Mouse (Mus musculus) kidney, adult 18-20 months (tissue): ENCODE results near the gene Appl2.

Experiments used
- DNase-seq: peaks from one replicate; pipeline ENCODE4 v3.0.0; 2021

Gene Appl2

DNA sequence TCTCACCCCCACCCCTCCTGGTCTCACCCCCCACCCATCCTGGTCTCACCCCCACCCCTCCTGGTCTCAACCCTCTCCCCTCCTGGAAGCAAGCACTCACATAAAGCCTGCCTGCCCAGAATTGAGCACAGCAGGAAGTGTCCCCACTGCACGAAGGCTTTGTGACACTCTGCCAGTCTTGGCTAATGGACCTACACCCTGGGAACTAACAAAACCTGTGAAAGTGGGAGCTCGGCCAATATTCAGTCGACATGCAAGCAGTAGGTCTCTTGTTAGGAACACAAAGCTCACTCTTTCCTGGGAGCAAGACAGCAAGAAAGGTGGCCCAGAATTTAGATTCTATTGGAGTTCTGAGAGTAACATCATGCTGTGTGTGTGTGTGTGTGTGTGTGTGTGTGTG is 17.6 kb downstream of the Appl2 start:
- DNase-seq = no peak

DNA sequence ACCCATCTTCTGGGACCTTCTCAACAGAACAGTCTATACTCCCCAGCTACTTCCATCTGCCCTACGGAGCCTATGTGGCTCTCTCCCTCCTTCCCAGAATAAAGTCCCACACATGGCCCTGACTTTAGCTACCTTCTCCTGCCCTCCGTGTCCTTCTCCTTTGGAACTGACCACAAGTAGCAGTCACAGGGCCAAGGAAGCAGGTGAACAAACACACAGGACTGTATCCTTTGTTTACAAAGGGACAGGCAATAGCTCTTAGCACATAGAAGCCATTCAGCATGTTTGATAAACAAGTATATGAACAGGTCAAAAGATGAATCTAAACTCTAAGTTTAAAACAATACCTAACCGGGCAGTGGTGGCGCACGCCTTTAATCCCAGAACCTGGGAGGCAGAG is 18.7 kb downstream of the Appl2 start:
- DNase-seq = no peak

DNA sequence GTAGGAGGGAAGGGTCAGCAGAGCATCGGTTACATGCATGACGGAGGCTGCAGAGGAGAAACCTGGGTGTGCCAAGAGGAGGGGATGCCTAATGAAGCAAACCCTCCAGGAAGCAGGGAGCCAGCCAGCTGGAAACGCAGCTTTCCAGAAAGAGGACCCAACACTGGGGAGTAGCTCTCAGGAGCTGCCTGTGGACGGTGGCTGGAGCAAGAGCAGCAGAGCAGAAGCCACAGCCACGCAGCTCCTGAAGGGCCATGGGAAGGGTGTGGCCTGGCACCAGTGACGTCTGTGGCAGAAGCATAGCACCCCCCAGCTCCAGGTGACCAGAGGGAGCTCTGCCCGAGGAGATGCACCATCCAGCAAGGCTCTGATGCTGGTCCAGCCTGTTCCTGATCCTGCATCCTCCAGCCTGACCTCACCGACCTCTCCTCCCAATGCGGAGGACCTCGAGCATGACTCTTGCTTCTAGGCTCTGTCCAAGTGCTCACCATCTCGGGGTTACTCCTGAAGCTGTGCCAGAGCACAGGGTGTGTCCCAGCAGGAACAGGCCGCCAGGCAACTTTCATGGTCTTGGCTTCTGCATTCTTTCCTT is 19.3 kb downstream of the Appl2 start:
- DNase-seq = no peak

DNA sequence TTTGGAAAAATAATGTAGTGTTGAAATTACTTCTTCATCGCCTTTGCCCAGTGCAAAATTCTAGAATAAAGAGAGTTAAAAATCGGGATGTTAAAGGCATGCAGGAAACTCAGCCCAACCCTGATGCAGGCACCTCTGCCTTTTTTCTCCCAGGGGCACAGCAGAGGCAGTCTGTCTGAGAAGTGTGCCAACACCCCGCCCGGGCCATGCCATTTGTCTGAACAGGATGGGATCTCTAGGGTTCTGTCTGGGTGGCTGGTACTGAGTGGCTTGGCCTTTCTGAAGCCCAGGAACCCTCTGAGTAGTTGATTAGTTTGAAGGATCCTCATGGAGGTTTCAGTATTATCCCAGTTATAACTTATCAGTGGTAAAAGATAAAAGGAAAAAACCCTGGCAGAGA is 20.3 kb downstream of the Appl2 start:
- DNase-seq = no peak

DNA sequence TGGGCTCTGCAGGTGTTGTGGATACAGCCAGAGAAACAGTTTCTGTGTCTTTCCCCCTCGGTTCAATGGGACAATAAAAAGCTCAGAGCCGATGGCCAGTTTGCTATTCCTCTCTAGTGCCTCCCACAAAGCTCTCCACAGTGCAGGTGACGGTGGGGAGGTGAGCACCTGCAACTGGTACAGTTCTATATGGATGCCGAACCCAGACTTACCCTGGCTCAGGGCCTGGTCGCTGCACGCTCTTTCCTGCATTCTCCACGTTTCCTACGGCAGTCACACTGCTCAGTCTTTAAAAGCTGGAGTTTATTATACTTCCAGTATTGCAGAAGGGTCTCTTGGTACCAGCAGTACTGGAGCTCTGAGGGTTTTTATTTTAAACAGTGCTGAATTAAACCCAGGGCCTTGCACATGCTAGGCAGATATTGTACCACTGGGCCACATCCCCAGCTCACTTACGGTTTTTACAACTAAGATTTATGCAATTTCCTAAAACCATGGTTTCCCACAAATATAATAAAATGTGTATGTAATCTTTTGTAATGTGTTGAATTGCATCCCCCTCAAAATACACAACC is 21.3 kb downstream of the Appl2 start:
- DNase-seq = no peak

DNA sequence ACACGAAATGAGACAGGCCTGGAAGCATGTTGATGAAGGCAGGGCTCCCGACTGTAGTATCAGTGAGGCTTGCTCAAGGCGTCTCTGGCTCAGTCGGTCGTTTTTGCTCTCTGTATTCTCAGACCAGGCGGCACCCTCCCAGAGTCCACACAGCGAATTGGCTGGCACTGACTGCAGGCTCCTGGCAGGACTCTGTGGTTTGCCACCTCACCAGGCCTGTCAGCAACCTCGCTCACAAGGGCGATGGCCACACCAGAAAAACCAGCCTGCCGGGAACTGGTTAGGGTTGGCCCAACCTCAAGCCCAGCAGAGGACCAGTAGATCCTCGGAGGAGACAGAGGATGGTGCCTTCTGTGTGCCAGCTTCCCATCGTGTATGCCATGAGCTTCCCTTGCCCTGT is 23.7 kb downstream of the Appl2 start:
- no peak for DNase-seq

DNA sequence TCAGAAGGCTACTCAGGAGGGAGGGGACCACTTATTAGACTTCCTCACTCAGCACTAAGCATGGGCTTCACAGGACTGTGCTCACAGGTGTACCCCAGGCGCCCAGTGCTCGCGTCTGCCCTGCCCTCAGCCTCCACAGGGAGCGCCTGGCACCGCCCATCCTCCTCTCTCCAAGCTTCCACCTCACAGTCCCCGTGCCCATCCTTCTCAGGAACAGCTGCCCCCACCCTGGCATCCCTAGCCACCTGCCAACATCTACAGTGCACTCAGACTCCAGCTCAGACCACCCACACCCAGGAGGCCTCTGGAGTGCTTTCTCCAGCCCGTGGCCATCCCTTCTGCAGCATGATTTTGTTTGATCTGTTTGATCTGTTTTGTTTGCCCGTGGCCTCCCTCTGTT is 24.5 kb downstream of the Appl2 start:
- DNase-seq = no peak

DNA sequence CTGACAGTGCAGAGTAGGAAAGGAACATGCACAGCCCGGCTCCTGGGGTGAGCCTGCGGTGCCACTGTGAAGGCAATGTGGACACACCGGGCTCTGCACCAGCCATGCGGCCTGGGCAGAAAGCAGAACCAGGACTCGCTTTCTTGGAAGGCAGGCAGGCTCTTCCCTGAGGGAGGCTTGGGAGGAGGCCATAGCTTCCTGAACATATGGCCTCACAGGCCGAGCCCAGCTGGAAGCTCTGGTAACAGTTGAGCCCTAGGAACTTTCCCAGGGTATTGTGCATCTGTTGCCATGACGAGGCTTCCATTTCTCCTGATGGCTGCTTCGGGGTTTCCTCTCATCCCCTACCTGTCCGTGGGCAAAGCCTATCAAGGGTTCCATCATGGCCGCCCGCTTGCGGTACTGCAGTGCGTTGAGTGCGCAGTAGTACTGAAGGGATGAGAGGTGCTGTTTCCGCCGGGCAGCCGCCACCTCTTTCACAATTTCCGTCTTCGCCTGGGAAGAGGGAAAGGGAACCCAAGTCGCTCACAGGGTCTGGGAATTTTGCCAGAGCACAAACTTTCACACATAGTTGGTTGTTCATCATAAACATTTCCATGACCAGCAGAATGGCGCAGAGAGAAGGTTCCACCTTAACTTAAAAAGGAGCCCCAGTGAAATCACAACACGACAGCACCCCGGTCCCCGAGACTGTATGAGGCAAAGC is 28.0 kb downstream of the Appl2 start:
- DNase-seq = no peak

DNA sequence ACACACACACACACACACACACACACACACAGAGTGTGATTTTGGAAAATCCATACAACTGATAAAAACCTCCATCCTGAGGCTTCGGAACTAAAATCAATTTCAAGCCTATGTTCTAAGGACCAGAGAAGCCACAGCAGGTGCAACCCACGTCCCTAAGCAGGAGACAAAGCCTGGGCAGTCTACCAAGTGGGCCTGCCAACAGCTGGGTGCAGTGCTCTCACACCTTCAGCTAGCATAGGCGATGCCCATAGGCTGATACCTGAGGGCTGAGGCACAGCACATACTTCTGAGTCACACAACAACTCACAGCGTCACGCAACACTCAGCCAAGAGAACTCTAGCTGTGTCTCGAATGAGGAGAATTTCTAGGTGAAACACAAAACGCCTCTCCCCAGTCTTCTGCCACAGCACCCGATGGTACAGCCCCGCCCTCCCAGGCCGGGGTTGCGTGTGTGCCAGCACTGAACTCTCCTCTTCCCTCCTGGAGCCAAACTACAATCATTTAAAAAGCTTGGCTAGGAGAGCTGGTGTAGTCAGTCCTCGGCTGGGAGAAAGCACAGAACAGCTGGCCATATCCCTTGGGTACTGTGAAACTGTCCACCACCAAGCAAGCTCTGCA is 29.6 kb downstream of the Appl2 start:
- DNase-seq = no peak

DNA sequence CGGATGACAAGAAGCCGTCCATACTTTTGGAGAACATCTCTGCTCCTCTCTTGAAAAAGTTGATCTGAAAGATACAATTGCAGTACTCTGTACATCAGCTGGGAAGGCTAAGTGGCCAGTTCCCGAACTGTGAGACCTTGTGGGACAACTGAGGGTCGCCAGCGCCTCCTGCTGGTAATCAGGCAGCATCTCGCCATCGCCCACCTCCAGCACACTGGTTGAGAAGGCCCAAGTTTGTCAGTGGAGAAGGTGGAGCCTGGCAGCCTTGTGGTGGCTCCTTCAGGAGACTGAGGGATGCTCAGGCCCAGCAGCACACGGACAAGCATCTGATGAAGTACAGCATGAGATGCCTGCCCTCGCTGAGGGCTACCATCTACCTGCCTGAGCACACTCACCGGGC is 31.2 kb downstream of the Appl2 start:
- peak; percentile 31 for DNase-seq

DNA sequence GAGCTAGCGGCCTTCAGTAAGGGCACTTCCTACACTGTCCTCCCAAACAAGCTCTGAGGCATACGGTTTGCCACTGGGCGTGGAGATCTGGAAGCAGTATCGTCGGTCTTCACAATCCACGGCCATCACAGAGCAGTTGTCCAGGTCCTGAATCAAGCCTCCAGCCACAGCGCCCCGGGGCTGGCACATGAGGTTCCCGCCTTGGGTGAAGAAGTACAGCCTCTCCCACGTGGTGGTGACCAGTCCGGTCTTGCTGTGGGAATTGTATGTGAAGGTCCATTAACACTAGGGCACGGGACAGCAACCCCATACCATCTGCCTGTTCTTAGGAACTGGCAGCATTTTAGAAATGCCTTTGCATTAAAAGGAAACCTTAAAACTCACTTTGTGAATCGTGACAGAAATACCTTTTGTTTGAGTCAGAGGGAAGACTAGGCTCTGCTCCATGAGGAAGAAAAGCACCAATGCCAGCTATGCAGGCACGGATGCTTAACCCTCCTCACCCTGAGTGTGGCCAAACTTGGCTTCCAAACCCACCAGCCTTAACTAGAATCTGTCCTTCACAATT is 35.8 kb downstream of the Appl2 start:
- no peak for DNase-seq

DNA sequence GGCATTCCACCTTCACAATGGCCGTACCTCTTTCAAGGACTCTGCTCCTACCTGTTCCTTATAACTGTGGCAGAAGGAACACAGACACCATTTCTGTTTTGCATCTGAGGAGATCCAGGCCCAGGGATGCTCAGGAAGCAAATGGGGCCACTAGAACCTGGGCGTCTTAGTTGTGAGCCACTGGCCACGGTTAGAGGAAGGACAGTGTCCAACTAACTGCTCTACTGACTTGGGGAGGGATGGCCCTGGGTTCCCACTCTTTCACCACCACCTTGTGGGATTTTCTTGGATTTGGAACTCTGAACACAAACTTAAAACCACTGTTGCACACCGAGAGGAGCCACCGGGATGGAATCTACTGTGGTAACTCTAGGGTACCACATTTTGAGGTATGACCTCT is 36.7 kb downstream of the Appl2 start:
- no peak for DNase-seq

DNA sequence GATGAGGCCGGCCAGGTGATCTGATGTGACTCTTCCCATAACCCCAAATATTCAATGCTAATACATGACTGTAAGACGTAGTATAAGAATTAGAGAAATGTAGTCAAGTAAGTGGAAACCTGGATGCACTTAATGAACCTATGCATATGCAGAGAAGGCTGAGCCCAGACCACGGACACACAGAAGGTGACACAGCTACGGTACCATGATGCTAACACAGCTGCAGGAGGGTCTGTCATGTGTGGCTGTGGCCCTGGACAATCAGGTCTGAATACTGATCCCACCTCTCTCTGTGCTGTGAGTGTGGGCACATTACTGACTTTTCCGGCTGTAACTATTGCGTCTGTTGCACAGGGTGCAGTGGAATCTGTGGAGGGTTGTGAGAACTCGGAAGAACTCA is 38.0 kb downstream of the Appl2 start:
- DNase-seq = no peak

DNA sequence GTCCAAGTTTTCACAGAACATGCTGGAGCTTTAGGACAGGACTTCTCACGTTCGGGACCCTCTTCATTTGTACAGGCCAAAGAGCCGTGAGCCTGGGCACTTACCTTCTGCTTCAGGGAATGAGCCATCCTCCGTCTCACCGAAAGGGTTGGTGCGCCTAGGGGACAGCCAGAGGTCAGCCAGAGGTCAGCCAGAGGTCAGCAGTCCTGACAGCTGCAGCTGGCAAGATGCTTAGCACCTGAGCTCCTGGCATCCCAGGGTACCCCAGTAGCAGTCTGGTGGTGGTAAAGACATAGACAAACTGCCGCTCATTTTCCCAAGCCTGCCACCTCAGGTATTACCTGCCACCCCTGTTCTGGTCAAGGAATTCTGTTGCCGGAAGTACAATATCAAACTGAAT is 39.9 kb downstream of the Appl2 start:
- no peak for DNase-seq

DNA sequence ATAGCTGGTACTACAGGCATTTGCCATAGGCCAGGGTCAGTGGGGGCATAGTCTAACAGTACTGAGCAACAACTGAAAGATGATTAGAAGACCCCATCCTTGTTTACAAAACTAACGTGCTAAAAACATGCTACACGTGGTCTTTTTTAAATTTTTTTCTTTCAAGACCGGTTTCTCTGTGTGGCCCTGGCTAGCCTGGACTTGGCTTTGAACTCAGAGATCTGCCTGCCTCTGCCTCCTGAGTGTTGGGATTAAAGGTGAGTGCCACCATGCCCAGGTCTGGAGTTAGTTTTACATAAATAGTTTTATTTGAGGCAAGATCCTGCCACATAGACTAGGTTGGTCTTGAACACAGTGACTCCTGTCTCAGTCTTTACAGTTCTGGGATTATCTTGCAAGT is 41.4 kb downstream of the Appl2 start:
- no peak for DNase-seq

DNA sequence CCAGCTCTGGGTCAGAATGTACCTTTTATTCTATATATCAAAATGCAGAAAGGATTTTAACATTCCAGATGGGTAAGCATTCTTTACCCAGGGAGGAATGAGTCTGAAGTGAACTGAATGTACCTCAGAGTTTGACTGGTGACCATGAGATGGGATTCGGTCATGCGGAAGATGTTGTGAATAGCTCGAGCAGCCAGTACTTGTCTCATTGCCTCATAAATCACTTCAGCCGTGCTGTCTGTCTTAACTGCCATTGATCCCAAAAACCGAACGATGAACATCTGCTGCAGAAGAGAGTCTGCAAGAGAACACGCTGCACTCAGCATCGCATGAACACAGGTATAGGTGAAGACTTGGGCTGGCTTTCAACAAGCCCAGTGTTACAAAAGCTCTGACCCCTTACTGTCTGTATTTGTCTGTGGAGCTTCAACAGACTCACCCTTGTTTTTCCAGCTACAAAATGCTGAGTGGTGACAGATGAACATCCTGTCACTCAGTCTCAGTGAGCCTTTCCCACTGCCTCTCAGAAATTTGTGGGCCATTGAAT is 42.8 kb downstream of the Appl2 start:
- no peak for DNase-seq

DNA sequence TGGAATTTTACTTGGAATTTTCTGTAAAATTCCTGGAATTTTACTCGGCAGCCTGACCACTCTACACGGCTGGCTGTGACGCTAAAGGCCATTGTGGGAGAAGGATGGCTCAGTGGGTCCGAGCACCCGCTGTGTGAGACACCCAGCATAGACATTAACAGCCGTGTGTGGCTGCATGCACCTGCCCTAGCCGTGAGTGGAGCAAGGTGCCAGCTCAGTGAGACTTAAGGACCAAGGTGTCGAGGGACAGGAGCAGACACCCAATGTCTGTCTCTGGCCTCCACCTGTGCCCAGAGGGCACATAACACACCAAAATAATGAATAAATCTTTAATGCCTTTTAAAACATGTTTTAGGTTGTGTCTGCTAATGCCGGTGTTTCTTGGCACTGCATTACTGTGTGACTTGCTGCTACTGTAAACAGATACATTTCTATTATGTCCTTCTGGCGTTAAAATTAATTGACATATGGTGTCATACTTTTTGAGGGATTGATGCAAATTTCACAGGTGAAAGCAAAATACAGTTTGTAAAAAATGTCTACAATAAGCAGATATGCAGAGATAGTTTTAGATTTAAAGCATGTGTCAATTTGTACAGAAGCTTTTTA is 44.5 kb downstream of the Appl2 start:
- DNase-seq = no peak

DNA sequence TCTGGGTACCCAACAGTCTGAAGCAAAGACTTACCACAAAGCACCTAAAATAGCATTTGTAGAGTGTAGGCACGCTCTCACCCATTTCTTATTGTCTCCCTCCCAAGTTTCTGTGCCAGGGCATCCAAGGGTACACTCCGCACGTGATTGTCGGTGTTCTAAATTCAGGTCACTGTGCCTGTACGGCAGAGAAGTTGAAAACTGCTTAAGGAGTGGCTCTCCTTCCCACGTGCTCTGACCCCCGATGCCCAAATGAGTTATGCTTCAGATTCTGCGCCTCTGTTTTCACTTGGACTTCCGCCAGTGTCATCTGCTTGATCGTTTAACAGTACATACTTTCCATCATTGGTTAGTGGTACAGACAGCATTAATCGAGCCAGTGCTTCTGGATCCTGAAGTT is 47.9 kb downstream of the Appl2 start:
- DNase-seq = no peak

DNA sequence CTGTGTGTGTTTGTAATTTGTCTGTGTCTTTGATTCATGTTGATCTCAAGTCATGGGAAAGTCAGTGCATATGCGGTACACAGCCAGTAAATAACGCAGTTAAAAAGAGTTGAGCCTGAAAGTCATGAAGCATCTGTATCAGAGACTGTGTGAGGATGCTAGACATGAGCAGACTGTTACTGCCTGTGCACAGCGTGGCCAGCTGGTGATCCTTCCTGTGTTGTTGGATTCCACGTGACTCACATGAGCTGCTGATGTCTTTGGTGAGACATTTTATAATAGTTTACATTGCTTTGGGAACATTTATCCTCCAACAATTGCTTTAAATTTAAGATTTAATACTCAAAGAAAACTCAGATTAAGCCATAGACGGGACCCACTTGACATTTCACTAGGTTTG is 54.0 kb downstream of the Appl2 start:
- no peak for DNase-seq

DNA sequence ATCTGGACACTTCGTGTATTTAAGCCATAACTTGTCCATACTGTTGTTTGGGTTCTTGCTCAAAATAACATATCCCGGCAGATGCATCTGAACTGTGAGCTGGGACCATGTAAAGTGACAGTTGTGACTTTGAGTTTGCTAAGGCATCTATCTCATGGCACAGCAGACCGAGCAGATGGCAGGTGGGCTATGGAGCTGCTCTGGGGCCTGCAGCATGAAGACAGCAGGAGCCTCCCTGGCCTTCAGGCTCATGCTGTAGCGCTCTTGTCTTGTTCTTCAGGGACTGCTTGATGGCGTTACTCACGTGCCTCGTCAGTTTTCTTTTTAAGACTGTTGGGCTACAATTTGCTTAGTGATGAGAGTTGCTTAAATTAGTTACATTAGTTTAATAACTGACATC is 55.9 kb downstream of the Appl2 start:
- DNase-seq = no peak

DNA sequence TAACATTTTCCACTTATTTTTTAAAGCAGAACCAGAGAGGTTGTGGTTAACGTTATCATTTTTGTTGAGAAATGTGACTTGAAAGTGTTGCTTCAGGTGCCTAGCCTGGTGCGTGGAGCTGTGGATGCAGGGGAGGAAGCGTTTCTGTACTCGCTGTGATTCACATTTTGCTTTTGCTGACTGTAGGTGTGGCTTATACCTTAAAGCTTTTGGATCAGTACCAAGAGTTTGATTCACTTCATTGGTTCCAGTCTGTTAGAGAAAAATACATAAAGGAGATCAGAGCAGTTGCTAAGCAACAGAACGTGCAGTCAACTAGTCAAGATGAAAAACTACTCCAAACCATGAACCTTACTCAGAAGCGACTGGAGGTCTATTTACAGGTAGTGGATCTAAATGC is 57.7 kb downstream of the Appl2 start:
- no peak for DNase-seq

DNA sequence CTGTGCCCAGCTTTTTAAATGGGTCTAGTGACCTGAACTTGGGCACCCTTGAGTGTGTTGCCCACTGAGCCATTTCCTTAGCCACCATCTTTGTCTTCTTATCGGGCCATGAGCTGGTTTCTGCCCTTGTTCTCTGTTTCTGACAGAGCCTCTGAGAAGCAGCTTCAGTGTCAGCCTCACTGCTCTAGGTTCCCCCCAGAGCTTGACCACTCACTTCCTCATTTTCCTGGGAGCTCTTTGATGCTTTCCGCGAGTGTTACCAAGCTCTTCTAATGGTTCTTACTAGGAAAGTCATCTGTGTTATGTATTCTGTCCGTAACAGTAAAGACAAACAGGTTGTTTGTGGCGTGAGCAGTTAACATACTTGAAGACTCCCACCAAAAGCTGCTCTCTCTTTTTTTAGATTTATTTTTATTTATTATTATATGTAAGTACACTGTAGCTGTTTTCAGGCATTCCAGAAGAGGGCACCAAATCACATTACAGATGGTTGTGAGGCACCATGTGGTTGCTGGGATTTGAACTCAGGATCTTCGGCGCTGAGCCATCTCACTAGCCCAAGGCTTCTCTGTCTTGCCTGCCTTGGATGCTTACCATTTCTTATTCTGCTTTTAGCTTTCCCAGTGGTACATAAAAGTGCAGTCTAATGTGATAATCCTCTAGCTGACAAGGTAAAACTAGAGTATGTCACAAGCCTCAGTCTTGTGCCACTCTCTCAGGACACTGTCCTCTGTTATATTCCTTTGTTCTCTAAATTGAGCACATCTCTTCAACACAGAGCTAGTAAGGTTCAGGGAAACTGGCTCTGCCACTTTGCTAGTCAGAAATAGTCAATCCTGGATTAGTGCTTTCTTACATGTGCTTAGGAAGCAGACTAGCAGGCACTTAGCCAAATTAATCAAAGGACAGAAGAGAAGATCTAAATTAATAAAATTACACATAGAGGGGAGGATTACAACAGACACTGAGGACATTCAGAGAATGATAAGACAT is 82.8 kb downstream of the Appl2 start:
- no peak for DNase-seq
